Mouse (Mus musculus) G1E (cell line): ENCODE measurements at regions not wholly inside any gene's neighbourhood (a gene's known extent, or its start where the extent isn't known, plus 50 kb on each side); places are given as distances from the start of the nearest gene placed in this dataset.

Experiments
- CTCF ChIP-seq: IDR thresholded peaks from 2 replicates; pipeline ENCODE4 v1.5.1; 2012; ENCODE audit warnings: low read depth, low read length, inconsistent platforms, mixed read lengths
- GATA1 ChIP-seq: IDR thresholded peaks from 2 replicates; pipeline ENCODE4 v1.6.1; 2012; ENCODE audit warnings: borderline replicate concordance, low read length, inconsistent platforms, mixed read lengths
- GATA2 ChIP-seq: IDR thresholded peaks from 2 replicates; pipeline ENCODE4 v1.6.1; 2012; ENCODE audit warnings: low read depth, low read length, inconsistent platforms, borderline replicate concordance
- POLR2AphosphoS5 ChIP-seq: IDR thresholded peaks from 2 replicates; pipeline ENCODE4 v1.6.1; 2012; ENCODE audit warnings: low read depth, low read length, inconsistent platforms; ENCODE audit not compliant: insufficient replicate concordance
- TAL1 ChIP-seq: conservative IDR thresholded peaks from 2 replicates; pipeline ENCODE4 v1.6.1; 2012; ENCODE audit warnings: low read depth, low read length, inconsistent platforms, mixed read lengths

- TF ChIP-seq GATA2 = no peak
- no peak for TF ChIP-seq GATA1
- TF ChIP-seq CTCF = no peak
- no peak for TF ChIP-seq TAL1
- no peak for TF ChIP-seq POLR2AphosphoS5
Observed at GRCm38 (mm10) chr5:119953811-119954566, 121.5 kb downstream of the Tbx5 start.
